Mouse (Mus musculus): ENCODE measurements around the gene Cbx3.

DNA sequence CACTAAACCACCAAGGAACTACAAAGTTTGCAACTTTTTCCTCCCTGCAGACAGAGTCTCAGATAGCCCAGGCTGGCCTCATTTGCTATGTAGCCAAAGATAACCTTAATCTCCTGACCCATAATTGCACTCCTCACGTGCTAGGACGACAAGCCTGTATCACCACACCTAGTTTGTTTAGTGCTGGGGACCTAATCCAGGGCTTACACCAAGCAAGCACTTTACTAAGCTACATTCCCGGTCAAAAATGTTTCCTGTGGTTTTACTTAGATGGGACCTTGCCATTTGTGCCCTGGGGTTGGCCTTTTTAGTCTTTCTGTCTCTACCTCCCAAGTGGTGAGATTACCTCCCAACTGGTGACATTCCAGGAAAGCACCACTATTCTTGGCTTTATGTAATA, 15.2 kb upstream of the Cbx3 start:
- TF ChIP-seq POLR2A (IDR thresholded peaks at IDR 0.05; ENCODE audit: control insufficient read depth, extremely low read depth, insufficient read depth, low read length, poor library complexity): no peak
- no peak for TF ChIP-seq CTCF (IDR thresholded peaks at IDR 0.05; ENCODE audit: borderline replicate concordance, control insufficient read depth, extremely low read depth, insufficient read depth, low read length, poor library complexity)

Data from thymus, adult 2 months (tissue).